Mouse (Mus musculus) megakaryocyte, embryonic 14.5 days (primary cell): ENCODE results near the gene Phf23.

Experiments used
- FLI1 ChIP-seq: IDR thresholded peaks from 2 replicates; pipeline ENCODE4 v1.6.1; 2012; ENCODE audit warnings: low read length, inconsistent platforms, mixed read lengths
- GATA1 ChIP-seq: IDR thresholded peaks from 3 replicates; pipeline ENCODE4 v1.6.1; 2012; ENCODE audit warnings: mixed read lengths, low read length, inconsistent platforms, borderline replicate concordance

DNA sequence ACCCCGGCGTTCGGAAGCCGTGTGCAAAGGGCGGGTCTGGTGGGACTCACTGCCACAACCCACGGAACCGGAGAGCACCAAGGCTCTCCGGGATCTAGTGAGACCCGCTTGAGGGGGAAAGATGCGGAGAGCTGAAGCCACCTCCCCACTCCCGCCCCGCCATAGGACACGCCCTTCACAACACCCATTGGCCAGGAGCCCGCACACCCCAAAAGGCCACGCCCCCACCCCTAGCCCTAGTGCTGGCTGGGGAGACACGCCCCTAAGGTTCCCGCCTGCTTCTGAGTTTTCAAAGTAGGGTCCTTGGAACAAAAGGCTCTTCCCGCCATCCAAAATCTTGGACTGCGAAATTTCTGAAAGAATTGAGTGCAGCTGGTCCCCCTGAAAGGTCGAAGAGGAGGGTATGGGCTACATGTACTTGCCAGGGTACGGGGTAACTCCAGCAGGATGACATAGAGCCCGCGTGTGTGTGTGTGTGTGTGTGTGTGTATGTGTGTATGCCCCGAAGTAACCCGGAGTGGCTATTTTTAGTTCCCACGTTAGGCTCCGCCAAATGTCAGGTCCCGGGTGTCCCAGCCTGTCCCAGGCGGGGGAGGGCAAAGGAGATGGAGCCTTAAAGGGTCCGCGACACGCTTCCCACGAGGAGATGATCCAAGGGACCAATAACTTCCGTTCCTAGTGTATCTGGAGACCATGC is 47.4 kb upstream of the Phf23 start, which contains the start of gene Slc2a4:
- TF ChIP-seq GATA1 = no peak
- TF ChIP-seq FLI1 = no peak
